Mouse (Mus musculus) neural tube, embryonic 12.5 days (tissue): ENCODE data around the gene Exph5. TPM values are rescaled to one million over a fixed set of nuclear protein-coding genes. Genes with fewer than 3 reads are reported as not detected.

Source experiments
- ATAC-seq: fragments of 200-750 bp; cut with Nextera tagmentation; 2 replicates; pipeline ENCODE4 v1.8.0; 2017; ENCODE audit warnings: low read depth, mild to moderate bottlenecking, moderate TSS enrichment, moderate library complexity; ENCODE audit not compliant: low FRiP score
- H3K27ac ChIP-seq: fragments of 300-500 bp; sonication (generic); 2 replicates; pipeline ENCODE4 v1.5.1; 2016
- H3K27me3 ChIP-seq: fragments of 300-500 bp; sonication (generic); replicated peaks from 2 replicates; pipeline ENCODE4 v1.6.1; 2016; ENCODE audit warnings: mild to moderate bottlenecking
- H3K36me3 ChIP-seq: fragments of 300-500 bp; sonication (generic); 2 replicates; pipeline ENCODE4 v1.6.1; 2016; ENCODE audit warnings: mild to moderate bottlenecking
- H3K4me1 ChIP-seq: fragments of 300-500 bp; sonication (generic); 2 replicates; pipeline ENCODE4 v1.6.1; 2016
- H3K4me2 ChIP-seq: fragments of 300-500 bp; sonication (generic); replicated peaks from 2 replicates; pipeline ENCODE4 v1.6.1; 2016; ENCODE audit warnings: mild to moderate bottlenecking
- H3K4me3 ChIP-seq: fragments of 300-500 bp; sonication (generic); 2 replicates; pipeline ENCODE4 v1.5.1; 2016
- H3K9ac ChIP-seq: fragments of 300-500 bp; sonication (generic); 2 replicates; pipeline ENCODE4 v1.6.1; 2016; ENCODE audit warnings: mild to moderate bottlenecking
- H3K9me3 ChIP-seq: fragments of 300-500 bp; sonication (generic); 2 replicates; pipeline ENCODE4 v1.6.1; 2016; ENCODE audit warnings: mild to moderate bottlenecking
- WGBS: fragments of 180-500 bp; shearing (Covaris S2); methylation state at CpG from one replicate; pipeline ENCODE4 v1.1.7; 2016; 5-methylcytosine and 5-hydroxymethylcytosine counted together
- polyA plus RNA-seq: library from polyadenylated mRNA; unstranded; fragments of >200 nt; fragmentation: Nextera tagmentation; extraction: Ambion mirVana; gene quantifications from 2 replicates; pipeline ENCODE4 v1.2.1, GENCODE M21; 2016

The Exph5 gene
- polyA plus RNA-seq, 1 experiment from 2014 or later, result 0.38 TPM

GRCm38 (mm10) chr9:53323419-53324251, 22.2 kb downstream of the Exph5 start:
- ATAC-seq, result no peak
- Histone ChIP-seq H3K4me3 (no peak overlapping the region), H3K36me3 (no peaks in the 10 kb centered on the region), H3K9me3 (no peaks in the 10 kb centered on the region), H3K9ac (no peak overlapping the region), H3K27ac (no peak overlapping the region), H3K27me3 (no peaks in the 10 kb centered on the region), H3K4me2 (no peak overlapping the region), H3K4me1 (no peaks in the 10 kb centered on the region)
- WGBS, result 87% methylated on average over 10 of the region's 10 CpGs

DNA sequence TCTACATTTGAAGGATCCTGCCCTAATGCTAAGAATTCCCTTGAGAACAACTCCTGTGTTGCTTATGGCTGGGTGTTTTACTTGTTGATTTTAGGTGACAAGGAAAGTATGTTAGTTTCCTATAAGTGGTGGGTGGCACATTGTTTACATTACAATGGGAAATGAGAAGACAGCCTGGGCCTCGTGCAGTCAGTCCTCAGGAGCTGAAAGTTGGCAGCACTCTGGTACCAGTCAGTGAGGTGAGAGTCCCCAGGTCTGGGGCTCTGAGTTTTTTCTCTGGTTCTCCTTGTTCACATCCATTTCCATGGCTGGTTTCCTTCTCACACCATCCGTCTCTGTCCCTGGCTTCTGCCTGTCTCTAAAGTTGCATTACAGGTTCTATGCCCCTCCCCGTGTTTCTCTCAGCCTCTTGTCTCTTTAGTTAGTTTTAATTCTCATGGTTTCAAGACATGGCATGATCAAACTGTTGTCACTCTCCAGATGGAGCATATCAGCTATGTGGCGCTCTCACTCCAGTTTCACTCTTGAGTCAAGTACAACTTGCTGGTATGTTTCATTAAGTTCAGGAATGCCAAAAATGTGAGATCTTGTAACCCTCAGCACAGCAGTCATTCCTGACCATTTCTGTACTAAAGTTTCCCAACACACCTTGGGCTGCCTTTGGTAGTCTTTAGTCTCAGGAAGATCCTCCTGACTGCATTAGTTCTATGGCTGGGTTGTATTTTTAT, 24.1 kb downstream of the Exph5 start:
- H3K4me1 ChIP-seq, result peaks cover 6% of the 10 kb centered on the region; the same call in 1 of the 2 replicates
- H3K9ac ChIP-seq, result no peak overlapping the region
- H3K27me3 ChIP-seq, result no peaks in the 10 kb centered on the region
- no peak overlapping the region for H3K27ac ChIP-seq
- no peaks in the 10 kb centered on the region for H3K9me3 ChIP-seq
- WGBS, result 65% methylated on average over 4 of the region's 4 CpGs
- no peak overlapping the region for H3K4me2 ChIP-seq
- no peaks in the 10 kb centered on the region for H3K36me3 ChIP-seq
- no peak for ATAC-seq
- no peak overlapping the region for H3K4me3 ChIP-seq

DNA sequence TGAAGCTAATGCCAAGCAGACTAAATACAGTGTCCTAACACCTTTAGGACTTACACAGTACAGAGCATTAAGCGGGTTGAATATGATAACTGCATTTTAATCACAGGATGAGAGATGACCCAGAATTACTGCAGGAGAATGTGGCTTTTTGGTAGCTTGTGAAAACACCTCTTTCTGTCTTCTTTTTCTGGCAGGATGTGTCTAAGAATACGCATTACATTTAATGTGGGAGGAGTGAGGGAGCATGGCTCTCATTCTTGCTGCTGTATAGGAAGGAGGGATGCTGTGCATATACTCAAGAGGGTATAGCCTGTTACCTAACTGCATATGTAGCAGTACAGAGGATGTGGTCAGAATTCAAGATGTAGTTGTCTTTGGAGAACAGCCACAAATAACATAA, 26.7 kb downstream of the Exph5 start:
- no peak overlapping the region for H3K9ac ChIP-seq
- H3K36me3 ChIP-seq, result no peaks in the 10 kb centered on the region
- no peak overlapping the region for H3K27ac ChIP-seq
- no peak overlapping the region for H3K4me2 ChIP-seq
- H3K9me3 ChIP-seq, result 0 out of 2 replicates have a peak, but pooled peaks cover 5% of the 10 kb centered on the region
- no peaks in the 10 kb centered on the region for H3K27me3 ChIP-seq
- H3K4me3 ChIP-seq, result no peak overlapping the region
- 92% methylated on average over 2 of the region's 2 CpGs for WGBS
- H3K4me1 ChIP-seq, result peaks cover 6% of the 10 kb centered on the region; the same call in 1 of the 2 replicates
- no peak for ATAC-seq

GRCm38 (mm10) chr9:53329301-53330206, 28.1 kb downstream of the Exph5 start:
- Histone ChIP-seq H3K9me3 (0 out of 2 replicates have a peak, but pooled peaks cover 5% of the 10 kb centered on the region), H3K4me1 (peaks cover 6% of the 10 kb centered on the region; the same call in 1 of the 2 replicates), H3K9ac (no peak overlapping the region), H3K36me3 (no peaks in the 10 kb centered on the region), H3K4me2 (no peak overlapping the region), H3K27me3 (no peaks in the 10 kb centered on the region), H3K4me3 (no peak overlapping the region), H3K27ac (no peak overlapping the region)
- WGBS, result 36% methylated on average over 6 of the region's 6 CpGs
- no peak for ATAC-seq

- H3K27me3 ChIP-seq, result no peaks in the 10 kb centered on the region
- peaks cover 6% of the 10 kb centered on the region; the same call in 1 of the 2 replicates for H3K4me1 ChIP-seq
- no peak overlapping the region for H3K27ac ChIP-seq
- no peak for ATAC-seq
- no peak overlapping the region for H3K9ac ChIP-seq
- WGBS, result 87% methylated on average over 9 of the region's 9 CpGs
- no peak overlapping the region for H3K4me3 ChIP-seq
- no peaks in the 10 kb centered on the region for H3K36me3 ChIP-seq
- H3K9me3 ChIP-seq, result 0 out of 2 replicates have a peak, but pooled peaks cover 5% of the 10 kb centered on the region
- H3K4me2 ChIP-seq, result no peak overlapping the region
Observed at GRCm38 (mm10) chr9:53330247-53330646, 28.8 kb downstream of the Exph5 start.

GRCm38 (mm10) chr9:53333436-53333835, 32.0 kb downstream of the Exph5 start:
- H3K27me3 ChIP-seq, result no peaks in the 10 kb centered on the region
- 0 out of 2 replicates have a peak, but pooled peaks cover 5% of the 10 kb centered on the region for H3K9me3 ChIP-seq
- H3K9ac ChIP-seq, result no peak overlapping the region
- H3K36me3 ChIP-seq, result no peaks in the 10 kb centered on the region
- no peak for ATAC-seq
- H3K4me3 ChIP-seq, result no peak overlapping the region
- H3K4me2 ChIP-seq, result no peak overlapping the region
- no peak overlapping the region for H3K27ac ChIP-seq
- peaks cover 6% of the 10 kb centered on the region; the same call in 1 of the 2 replicates for H3K4me1 ChIP-seq
- 82% methylated on average over 4 of the region's 4 CpGs for WGBS

GRCm38 (mm10) chr9:53335131-53335530, 33.7 kb downstream of the Exph5 start:
- no peaks in the 10 kb centered on the region for H3K27me3 ChIP-seq
- ATAC-seq, result no peak

GRCm38 (mm10) chr9:53339603-53340002, 38.1 kb downstream of the Exph5 start:
- no peak for ATAC-seq
- WGBS, result 81% methylated on average over 7 of the region's 7 CpGs
- Histone ChIP-seq H3K4me3 (no peak overlapping the region), H3K9ac (no peak overlapping the region), H3K4me1 (peaks cover 6% of the 10 kb centered on the region; the same call in 1 of the 2 replicates), H3K27me3 (no peaks in the 10 kb centered on the region; the same call in 1 of the 2 replicates), H3K9me3 (no peaks in the 10 kb centered on the region), H3K27ac (no peak overlapping the region), H3K4me2 (no peak overlapping the region), H3K36me3 (no peaks in the 10 kb centered on the region)

More at GRCm38 (mm10) chr9:53335131-53335530, 33.7 kb downstream of the Exph5 start:
- no peaks in the 10 kb centered on the region for H3K4me1 ChIP-seq
- WGBS, result 84% methylated on average over 3 of the region's 3 CpGs
- H3K9me3 ChIP-seq, result 0 out of 2 replicates have a peak, but pooled peaks cover 5% of the 10 kb centered on the region
- no peak overlapping the region for H3K9ac ChIP-seq
- H3K4me2 ChIP-seq, result no peak overlapping the region
- H3K36me3 ChIP-seq, result no peaks in the 10 kb centered on the region
- H3K27ac ChIP-seq, result no peak overlapping the region
- H3K4me3 ChIP-seq, result no peak overlapping the region

- ATAC-seq, result no peak
- Histone ChIP-seq H3K36me3 (no peaks in the 10 kb centered on the region), H3K27me3 (no peaks in the 10 kb centered on the region; the same call in 1 of the 2 replicates), H3K27ac (no peak overlapping the region), H3K9ac (no peak overlapping the region), H3K4me2 (peak overlapping the region; percentile 67), H3K4me1 (peaks cover 6% of the 10 kb centered on the region; the same call in 1 of the 2 replicates), H3K9me3 (no peaks in the 10 kb centered on the region), H3K4me3 (peak overlapping the region; percentile 31)
- 45% methylated on average over 17 of the region's 17 CpGs for WGBS
Observed at GRCm38 (mm10) chr9:53340328-53340916, 39.0 kb downstream of the Exph5 start.

GRCm38 (mm10) chr9:53340969-53341368, 39.5 kb downstream of the Exph5 start:
- WGBS, result 8% methylated on average over 14 of the region's 14 CpGs
- no peaks in the 10 kb centered on the region for H3K9me3 ChIP-seq
- 0 out of 2 replicates have a peak overlapping the region, but pooled peaks have one; percentile 9 for H3K9ac ChIP-seq
- H3K27me3 ChIP-seq, result no peaks in the 10 kb centered on the region; the same call in 1 of the 2 replicates
- H3K4me1 ChIP-seq, result peaks cover 6% of the 10 kb centered on the region; the same call in 1 of the 2 replicates
- no peak for ATAC-seq
- H3K27ac ChIP-seq, result no peak overlapping the region
- no peaks in the 10 kb centered on the region for H3K36me3 ChIP-seq
- H3K4me3 ChIP-seq, result peak overlapping the region; percentile 31
- H3K4me2 ChIP-seq, result peak overlapping the region; percentile 67

DNA sequence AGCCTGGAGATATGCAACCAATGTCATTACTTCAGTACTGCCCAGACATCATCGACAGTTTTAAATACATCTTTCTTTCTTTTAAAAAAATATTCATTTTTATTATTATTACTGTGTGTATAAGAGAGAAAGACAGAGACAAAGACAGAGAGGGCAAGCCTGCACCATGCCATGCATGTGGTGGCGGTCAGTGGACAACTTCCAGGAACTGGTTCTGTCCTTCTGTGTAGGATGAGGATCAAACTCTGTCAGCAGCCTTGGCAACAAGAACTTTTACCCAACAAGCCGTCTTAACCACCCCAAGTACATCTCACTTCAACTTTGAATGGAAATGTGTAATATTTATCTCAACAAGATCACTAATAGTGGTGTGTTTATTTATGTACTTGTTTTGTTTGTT, 40.5 kb downstream of the Exph5 start:
- no peak overlapping the region for H3K27ac ChIP-seq
- no peak overlapping the region for H3K4me2 ChIP-seq
- WGBS, result 88% methylated on average over 3 of the region's 3 CpGs
- H3K4me3 ChIP-seq, result no peak overlapping the region
- peaks cover 6% of the 10 kb centered on the region; the same call in 1 of the 2 replicates for H3K4me1 ChIP-seq
- H3K9me3 ChIP-seq, result no peaks in the 10 kb centered on the region
- no peak overlapping the region for H3K9ac ChIP-seq
- no peaks in the 10 kb centered on the region; the same call in 1 of the 2 replicates for H3K27me3 ChIP-seq
- ATAC-seq, result no peak
- no peaks in the 10 kb centered on the region for H3K36me3 ChIP-seq
